Mouse (Mus musculus): ENCODE measurements at regions not wholly inside any gene's neighbourhood (a gene's known extent, or its start where the extent isn't known, plus 50 kb on each side); places are given as distances from the start of the nearest gene placed in this dataset.

GRCm38 (mm10) chr2:61527127-61527526 lies 51.3 kb upstream of the Tank start:
- Histone ChIP-seq H3K4me2 (ENCODE audit: low read length) (no peak overlapping the region), H3K4me1 (ENCODE audit: control insufficient read depth, insufficient read depth, low read length) (no peaks in the 10 kb centered on the region), H3K4me3 (replicated peaks; ENCODE audit: low read depth, low read length) (no peak overlapping the region), H3K9ac (replicated peaks; ENCODE audit: low read length) (no peak overlapping the region), H3K9me3 (ENCODE audit: control insufficient read depth, low read length) (no peaks in the 10 kb centered on the region), H3K36me3 (ENCODE audit: control insufficient read depth, insufficient read depth, low read length) (no peaks in the 10 kb centered on the region), H3K27me3 (ENCODE audit: control insufficient read depth, insufficient read depth, low read length) (no peaks in the 10 kb centered on the region), H3K27ac (replicated peaks; ENCODE audit: low read depth, low read length) (no peak overlapping the region)
- ATAC-seq (ENCODE audit: low FRiP score, low TSS enrichment) (no peak), DNase-seq (no peak)
- WGBS, result 91% methylated on average over 3 of the region's 3 CpGs

GRCm38 (mm10) chr2:61524060-61524734 lies 54.2 kb upstream of the Tank start:
- Histone ChIP-seq H3K4me2 (ENCODE audit: low read length) (no peak overlapping the region), H3K4me1 (ENCODE audit: control insufficient read depth, insufficient read depth, low read length) (no peaks in the 10 kb centered on the region), H3K9ac (replicated peaks; ENCODE audit: low read length) (no peak overlapping the region)

GRCm38 (mm10) chr2:61514445-61515123 lies 63.8 kb upstream of the Tank start:
- Histone ChIP-seq H3K36me3 (ENCODE audit: control insufficient read depth, insufficient read depth, low read length) (no peaks in the 10 kb centered on the region), H3K27me3 (ENCODE audit: control insufficient read depth, insufficient read depth, low read length) (no peaks in the 10 kb centered on the region), H3K4me1 (ENCODE audit: control insufficient read depth, insufficient read depth, low read length) (peaks cover 5% of the 10 kb centered on the region; the same call in 1 of the 2 replicates), H3K9me3 (ENCODE audit: control insufficient read depth, low read length) (no peaks in the 10 kb centered on the region), H3K27ac (replicated peaks; ENCODE audit: low read depth, low read length) (no peak overlapping the region), H3K9ac (replicated peaks; ENCODE audit: low read length) (no peak overlapping the region), H3K4me3 (replicated peaks; ENCODE audit: low read depth, low read length) (no peak overlapping the region), H3K4me2 (ENCODE audit: low read length) (no peak overlapping the region)
- ATAC-seq (ENCODE audit: low FRiP score, low TSS enrichment) (no peak), DNase-seq (no peak)
- WGBS, result 94% methylated on average over 6 of the region's 6 CpGs

More at GRCm38 (mm10) chr2:61524060-61524734, 54.2 kb upstream of the Tank start:
- ATAC-seq (ENCODE audit: low FRiP score, low TSS enrichment) (no peak), DNase-seq (no peak)
- Histone ChIP-seq H3K4me3 (replicated peaks; ENCODE audit: low read depth, low read length) (no peak overlapping the region), H3K27ac (replicated peaks; ENCODE audit: low read depth, low read length) (no peak overlapping the region), H3K27me3 (ENCODE audit: control insufficient read depth, insufficient read depth, low read length) (no peaks in the 10 kb centered on the region), H3K9me3 (ENCODE audit: control insufficient read depth, low read length) (no peaks in the 10 kb centered on the region), H3K36me3 (ENCODE audit: control insufficient read depth, insufficient read depth, low read length) (no peaks in the 10 kb centered on the region)
- 91% methylated on average over 6 of the region's 6 CpGs for WGBS

- Histone ChIP-seq H3K4me3 (replicated peaks; ENCODE audit: low read depth, low read length) (no peak overlapping the region), H3K36me3 (ENCODE audit: control insufficient read depth, insufficient read depth, low read length) (no peaks in the 10 kb centered on the region), H3K27ac (replicated peaks; ENCODE audit: low read depth, low read length) (no peak overlapping the region), H3K4me1 (ENCODE audit: control insufficient read depth, insufficient read depth, low read length) (peaks cover 5% of the 10 kb centered on the region; the same call in 1 of the 2 replicates), H3K9ac (replicated peaks; ENCODE audit: low read length) (no peak overlapping the region), H3K9me3 (ENCODE audit: control insufficient read depth, low read length) (0 out of 2 replicates have a peak, but pooled peaks cover under 1% of the 10 kb centered on the region), H3K27me3 (ENCODE audit: control insufficient read depth, insufficient read depth, low read length) (no peaks in the 10 kb centered on the region), H3K4me2 (ENCODE audit: low read length) (no peak overlapping the region)
- ATAC-seq (ENCODE audit: low FRiP score, low TSS enrichment) (no peak), DNase-seq (no peak)
- 82% methylated on average over 12 of the region's 12 CpGs for WGBS
These were observed 64.5 kb upstream of the Tank start for GRCm38 (mm10) chr2:61513787-61514444.

GRCm38 (mm10) chr2:61503594-61503993 lies 74.8 kb upstream of the Tank start:
- Histone ChIP-seq H3K27me3 (ENCODE audit: control insufficient read depth, insufficient read depth, low read length) (no peaks in the 10 kb centered on the region), H3K4me1 (ENCODE audit: control insufficient read depth, insufficient read depth, low read length) (no peaks in the 10 kb centered on the region), H3K4me3 (replicated peaks; ENCODE audit: low read depth, low read length) (no peak overlapping the region), H3K9me3 (ENCODE audit: control insufficient read depth, low read length) (peaks cover 3% of the 10 kb centered on the region; the same call in 1 of the 2 replicates), H3K4me2 (ENCODE audit: low read length) (no peak overlapping the region), H3K27ac (replicated peaks; ENCODE audit: low read depth, low read length) (no peak overlapping the region), H3K9ac (replicated peaks; ENCODE audit: low read length) (no peak overlapping the region), H3K36me3 (ENCODE audit: control insufficient read depth, insufficient read depth, low read length) (no peaks in the 10 kb centered on the region)
- no peak for ATAC-seq (ENCODE audit: low FRiP score, low TSS enrichment)
- no peak for DNase-seq
- WGBS, result 86% methylated on average over 4 of the region's 4 CpGs

GRCm38 (mm10) chr2:61501922-61502321 lies 76.5 kb upstream of the Tank start:
- Histone ChIP-seq H3K9ac (replicated peaks; ENCODE audit: low read length) (no peak overlapping the region), H3K36me3 (ENCODE audit: control insufficient read depth, insufficient read depth, low read length) (no peaks in the 10 kb centered on the region), H3K4me2 (ENCODE audit: low read length) (no peak overlapping the region), H3K4me3 (replicated peaks; ENCODE audit: low read depth, low read length) (no peak overlapping the region), H3K27ac (replicated peaks; ENCODE audit: low read depth, low read length) (no peak overlapping the region), H3K9me3 (ENCODE audit: control insufficient read depth, low read length) (no peaks in the 10 kb centered on the region), H3K4me1 (ENCODE audit: control insufficient read depth, insufficient read depth, low read length) (no peaks in the 10 kb centered on the region), H3K27me3 (ENCODE audit: control insufficient read depth, insufficient read depth, low read length) (no peaks in the 10 kb centered on the region)
- WGBS, result 90% methylated on average over 5 of the region's 5 CpGs
- DNase-seq (no peak), ATAC-seq (ENCODE audit: low FRiP score, low TSS enrichment) (no peak)

- WGBS, result 98% methylated on average over 1 of the region's 1 CpGs
These were observed 79.1 kb upstream of the Tank start for GRCm38 (mm10) chr2:61499266-61499665.

GRCm38 (mm10) chr2:61497930-61498329 lies 80.5 kb upstream of the Tank start:
- Histone ChIP-seq H3K4me3 (replicated peaks; ENCODE audit: low read depth, low read length) (no peak overlapping the region), H3K9ac (replicated peaks; ENCODE audit: low read length) (no peak overlapping the region), H3K9me3 (ENCODE audit: control insufficient read depth, low read length) (no peaks in the 10 kb centered on the region), H3K36me3 (ENCODE audit: control insufficient read depth, insufficient read depth, low read length) (no peaks in the 10 kb centered on the region), H3K4me1 (ENCODE audit: control insufficient read depth, insufficient read depth, low read length) (no peaks in the 10 kb centered on the region), H3K4me2 (ENCODE audit: low read length) (no peak overlapping the region), H3K27me3 (ENCODE audit: control insufficient read depth, insufficient read depth, low read length) (no peaks in the 10 kb centered on the region), H3K27ac (replicated peaks; ENCODE audit: low read depth, low read length) (no peak overlapping the region)
- DNase-seq, result no peak
- ATAC-seq (ENCODE audit: low FRiP score, low TSS enrichment), result no peak
- WGBS, result 69% methylated on average over 5 of the region's 5 CpGs

More at GRCm38 (mm10) chr2:61499266-61499665, 79.1 kb upstream of the Tank start:
- DNase-seq (no peak), ATAC-seq (ENCODE audit: low FRiP score, low TSS enrichment) (no peak)
- H3K36me3 ChIP-seq (ENCODE audit: control insufficient read depth, insufficient read depth, low read length), result no peaks in the 10 kb centered on the region
- no peaks in the 10 kb centered on the region for H3K9me3 ChIP-seq (ENCODE audit: control insufficient read depth, low read length)
- no peak overlapping the region for H3K4me2 ChIP-seq (ENCODE audit: low read length)
- H3K27me3 ChIP-seq (ENCODE audit: control insufficient read depth, insufficient read depth, low read length), result no peaks in the 10 kb centered on the region
- no peaks in the 10 kb centered on the region for H3K4me1 ChIP-seq (ENCODE audit: control insufficient read depth, insufficient read depth, low read length)
- no peak overlapping the region for H3K27ac ChIP-seq (replicated peaks; ENCODE audit: low read depth, low read length)
- no peak overlapping the region for H3K9ac ChIP-seq (replicated peaks; ENCODE audit: low read length)
- no peak overlapping the region for H3K4me3 ChIP-seq (replicated peaks; ENCODE audit: low read depth, low read length)

Measured in midbrain, embryonic 14.5 days (tissue).